Comparison of ENCODE assay signal across 7 mouse cellular contexts in genomic region chr11:116463833-116464232, GRCm38 (mm10). TPM values are rescaled to one million over a fixed set of nuclear protein-coding genes. Genes with fewer than 3 reads are reported as not detected.
DNase-seq lines count a peak whose midpoint lies in the region; ATAC-seq lines count a peak whose summit lies in the region.

No protein-coding gene starts in this region.

- ATAC-seq in megakaryocyte-erythroid progenitor cell, adult 5-6 weeks (replicated peaks; ENCODE audit: low FRiP score, low TSS enrichment, poor library complexity, severe bottlenecking): peak; percentile 87

- DNase-seq in R1 (ENCODE audit: low read depth, low spot score): peak; percentile 89
- DNase-seq in cerebellum, adult 9-10 months: peak; percentile 81
- DNase-seq in frontal cortex, postnatal 25 days (ENCODE audit: low spot score in 2 of 2): peak; percentile 65 to 77
- peak; percentile 87 for DNase-seq in induced T-regulatory cell, adult 2 months (ENCODE audit: low read depth)
- DNase-seq in left cerebral cortex, adult 9 months (ENCODE audit: low spot score in 2 of 2): peak; percentile 48 to 84
- DNase-seq in spleen, adult 12 weeks (ENCODE audit: low spot score): peak; percentile 64

RNA-seq across cellular contexts. Expression of gene Qrich2, which starts 2.2 kb away (rescaled TPM):
- total RNA-seq in megakaryocyte-erythroid progenitor cell, adult 5-6 weeks (2014; fragmentation: Nextera tagmentation): not detected in 2 replicates
- total RNA-seq in megakaryocyte-erythroid progenitor cell, adult 5-6 weeks (2017): not detected in 2 replicates

RNA-seq across cellular contexts. Expression of gene Ubald2, which starts 29.9 kb away (rescaled TPM):
- 68.8 and 89.9 TPM in 2 replicates for total RNA-seq in megakaryocyte-erythroid progenitor cell, adult 5-6 weeks (2014; fragmentation: Nextera tagmentation)
- total RNA-seq in megakaryocyte-erythroid progenitor cell, adult 5-6 weeks (2017): 65.8 and 93.3 TPM in 2 replicates

RNA-seq across cellular contexts. Expression of gene Prpsap1, which starts 30.2 kb away (rescaled TPM):
- 89.6 and 95.3 TPM in 2 replicates for total RNA-seq in megakaryocyte-erythroid progenitor cell, adult 5-6 weeks (2014; fragmentation: Nextera tagmentation)
- total RNA-seq in megakaryocyte-erythroid progenitor cell, adult 5-6 weeks (2017): 36.8 and 60.7 TPM in 2 replicates

RNA-seq across cellular contexts. Expression of gene Rnf157, which starts 51.0 kb away (rescaled TPM):
- 8.1 and 12.1 TPM in 2 replicates for total RNA-seq in megakaryocyte-erythroid progenitor cell, adult 5-6 weeks (2014; fragmentation: Nextera tagmentation)
- total RNA-seq in megakaryocyte-erythroid progenitor cell, adult 5-6 weeks (2017): 2.7 and 11.3 TPM in 2 replicates

Comparison
In these comparisons a context has a peak if more than half of its experiments do, and no peak if none do; other contexts are left out.
1. Peak in every context shown above with its lines: DNase-seq and ATAC-seq.